Mouse (Mus musculus): ENCODE measurements at regions not wholly inside any gene's neighbourhood (a gene's known extent, or its start where the extent isn't known, plus 50 kb on each side); places are given as distances from the start of the nearest gene placed in this dataset.
"Not testable (repeated sequence)": the region's sequence is repeated elsewhere in the genome, so short reads cannot be mapped to it uniquely, and the experiment has no call there.

DNA sequence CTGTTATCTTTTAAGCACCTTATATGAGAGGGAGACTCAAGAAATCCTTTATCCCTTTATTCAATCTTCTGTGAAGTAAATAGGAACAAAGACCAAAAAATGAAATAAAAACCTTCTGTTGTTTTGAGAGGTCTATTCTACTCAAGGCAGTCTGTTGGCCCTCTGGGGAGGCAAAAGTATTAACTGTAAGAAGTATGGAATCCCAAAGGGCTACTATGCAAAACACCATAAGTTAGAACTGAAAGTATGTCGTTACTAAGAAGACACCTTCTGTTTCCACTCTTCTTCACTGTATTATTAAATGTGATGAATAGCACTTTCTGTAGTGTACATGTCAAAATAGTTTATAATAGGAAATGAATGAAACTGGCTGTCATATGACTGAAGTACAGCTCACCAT lies 1129.6 kb downstream of the Rpia start:
- not testable (repeated sequence) for TF ChIP-seq ZNF384 (IDR thresholded peaks at IDR 0.05; ENCODE audit: low read depth, low read length); CHD2 (IDR thresholded peaks at IDR 0.05; ENCODE audit: low read depth, low read length); MAFK (IDR thresholded peaks at IDR 0.05; ENCODE audit: insufficient read depth, low read depth, low read length); ZC3H11A (IDR thresholded peaks at IDR 0.05; ENCODE audit: borderline replicate concordance, low read depth, low read length)
